Mouse (Mus musculus) erythroblast, embryonic 14.5 days (primary cell): ENCODE data around the gene Cdh23.

Experiments used
- GATA1 ChIP-seq: IDR thresholded peaks from 2 replicates; pipeline ENCODE4 v1.6.1; 2012; ENCODE audit warnings: low read length, inconsistent platforms, mixed read lengths
- TAL1 ChIP-seq: IDR thresholded peaks from 3 replicates; pipeline ENCODE4 v1.6.1; 2012; ENCODE audit warnings: low read length, inconsistent platforms, mixed read lengths

GRCm38 (mm10) chr10:60271015-60271414 lies 425.3 kb downstream of the Cdh23 start:
- TF ChIP-seq TAL1 (no peak), GATA1 (no peak)
